Mouse (Mus musculus) lung, postnatal 0 days (tissue): ENCODE results near the gene Nme6. TPM values are rescaled to one million over a fixed set of nuclear protein-coding genes. Genes with fewer than 3 reads are reported as not detected.

ENCODE experiments used
- ATAC-seq: fragments of 200-750 bp; cut with Nextera tagmentation; 2 replicates; pipeline ENCODE4 v1.8.0; 2017; ENCODE audit warnings: moderate library complexity
- DNase-seq: peaks from one replicate; pipeline ENCODE4 v3.0.0-alpha.2; 2016; ENCODE audit warnings: low spot score
- H3K27ac ChIP-seq: fragments of 300-500 bp; sonication (generic); 2 replicates; pipeline ENCODE4 v1.5.1; 2014; ENCODE audit warnings: antibody characterized with exemption, mild to moderate bottlenecking, low read length, mixed read lengths
- H3K27me3 ChIP-seq: fragments of 300-500 bp; sonication (generic); replicated peaks from 2 replicates; pipeline ENCODE4 v1.6.1; 2014; ENCODE audit warnings: low read length, mixed read lengths; ENCODE audit not compliant: insufficient read depth
- H3K36me3 ChIP-seq: fragments of 300-500 bp; sonication (generic); 2 replicates; pipeline ENCODE4 v1.6.1; 2014; ENCODE audit warnings: low read length, mixed read lengths; ENCODE audit not compliant: insufficient read depth
- H3K4me1 ChIP-seq: fragments of 300-500 bp; sonication (generic); 2 replicates; pipeline ENCODE4 v1.6.1; 2014; ENCODE audit warnings: antibody characterized with exemption, low read depth, low read length, mixed read lengths; ENCODE audit not compliant: insufficient read depth
- H3K4me2 ChIP-seq: fragments of 300-500 bp; sonication (generic); replicated peaks from 2 replicates; pipeline ENCODE4 v1.6.1; 2014; ENCODE audit warnings: low read depth, mild to moderate bottlenecking, low read length, moderate library complexity, mixed read lengths
- H3K4me3 ChIP-seq: fragments of 300-500 bp; sonication (generic); 2 replicates; pipeline ENCODE4 v1.5.1; 2014; ENCODE audit warnings: low read depth, low read length
- H3K9ac ChIP-seq: fragments of 300-500 bp; sonication (generic); replicated peaks from 2 replicates; pipeline ENCODE4 v1.6.1; 2014; ENCODE audit warnings: low read depth, mild to moderate bottlenecking
- H3K9me3 ChIP-seq: fragments of 300-500 bp; sonication (generic); 2 replicates; pipeline ENCODE4 v1.6.1; 2016; ENCODE audit warnings: low read length, mixed read lengths
- CTCF ChIP-seq: IDR thresholded peaks from 2 replicates; pipeline ENCODE4 v1.5.1; 2016; ENCODE audit warnings: antibody characterized with exemption, mild to moderate bottlenecking
- EP300 ChIP-seq: IDR thresholded peaks from 2 replicates; pipeline ENCODE4 v1.6.1; 2016; ENCODE audit warnings: antibody characterized with exemption, mild to moderate bottlenecking, control low read depth
- WGBS: fragments of 180-500 bp; shearing (Covaris S2); extraction: QIAGEN DNeasy Blood & Tissue Kit; methylation state at CpG from one replicate; pipeline ENCODE4 v1.1.7; 2014; 5-methylcytosine and 5-hydroxymethylcytosine counted together
- polyA plus RNA-seq: library from polyadenylated mRNA; unstranded; fragments of >200 nt; fragmentation: Nextera tagmentation; extraction: Ambion mirVana; gene quantifications from 2 replicates; pipeline ENCODE4 v1.2.1, GENCODE M21; 2015

Gene Nme6
- polyA plus RNA-seq, 1 experiment from 2014 or later = 22.3 TPM

GRCm38 (mm10) chr9:109863085-109863484 lies 30.5 kb downstream of the Nme6 start:
- H3K4me3 ChIP-seq = no peak overlapping the region
- H3K9me3 ChIP-seq = no peaks in the 10 kb centered on the region
- H3K27me3 ChIP-seq = no peaks in the 10 kb centered on the region
- no peak overlapping the region; the same call in 1 of the 2 replicates for H3K4me2 ChIP-seq
- no peak overlapping the region for H3K27ac ChIP-seq
- TF ChIP-seq EP300 (no peak), CTCF (no peak)
- H3K36me3 ChIP-seq = no peaks in the 10 kb centered on the region
- no peak for ATAC-seq
- 32% methylated on average over 3 of the region's 3 CpGs for WGBS
- no peak for DNase-seq
- no peaks in the 10 kb centered on the region for H3K4me1 ChIP-seq
- H3K9ac ChIP-seq = no peak overlapping the region

GRCm38 (mm10) chr9:109866218-109866617 lies 33.7 kb downstream of the Nme6 start:
- no peaks in the 10 kb centered on the region for H3K27me3 ChIP-seq
- H3K9ac ChIP-seq = no peak overlapping the region
- no peak for ATAC-seq
- no peak overlapping the region for H3K27ac ChIP-seq
- no peaks in the 10 kb centered on the region for H3K4me1 ChIP-seq
- no peak for DNase-seq
- no peak overlapping the region for H3K4me2 ChIP-seq
- no peaks in the 10 kb centered on the region for H3K9me3 ChIP-seq
- no peak overlapping the region for H3K4me3 ChIP-seq
- TF ChIP-seq CTCF (no peak), EP300 (no peak)
- 46% methylated on average over 2 of the region's 2 CpGs for WGBS
- H3K36me3 ChIP-seq = no peaks in the 10 kb centered on the region

GRCm38 (mm10) chr9:109870983-109871572 lies 38.5 kb downstream of the Nme6 start:
- TF ChIP-seq CTCF (no peak), EP300 (no peak)
- H3K9ac ChIP-seq = no peak overlapping the region
- ATAC-seq (no peak), DNase-seq (no peak)
- H3K9me3 ChIP-seq = no peaks in the 10 kb centered on the region
- no peak overlapping the region for H3K27ac ChIP-seq
- H3K4me2 ChIP-seq = no peak overlapping the region
- no peak overlapping the region for H3K4me3 ChIP-seq
- WGBS = 30% methylated on average over 6 of the region's 6 CpGs
- no peaks in the 10 kb centered on the region for H3K4me1 ChIP-seq
- H3K36me3 ChIP-seq = no peaks in the 10 kb centered on the region
- no peaks in the 10 kb centered on the region for H3K27me3 ChIP-seq

GRCm38 (mm10) chr9:109874797-109875691 lies 42.5 kb downstream of the Nme6 start, which contains the start of gene Cdc25a:
Gene Cdc25a (plus strand): TSS chr9:109875579.
- DNase-seq (peak; percentile 100), ATAC-seq (peak; percentile 95)
- Histone ChIP-seq H3K9ac (peak within 1 kb of the TSS; percentile 61), H3K9me3 (no peaks in the 10 kb centered on the region), H3K4me1 (peaks cover 10% of the 10 kb centered on the region; the same call in 1 of the 2 replicates), H3K4me2 (peak within 1 kb of the TSS; percentile 72), H3K27me3 (no peaks in the 10 kb centered on the region), H3K27ac (peak within 1 kb of the TSS; percentile 80), H3K36me3 (no peaks in the 10 kb centered on the region), H3K4me3 (peak within 1 kb of the TSS; percentile 80)
- peak; percentile 69 for TF ChIP-seq CTCF
- peak; percentile 43; the same call in 1 of the 2 replicates for TF ChIP-seq EP300
- WGBS = 4% methylated on average over 33 of the region's 33 CpGs

GRCm38 (mm10) chr9:109875695-109876601 lies 43.4 kb downstream of the Nme6 start:
- TF ChIP-seq CTCF (no peak), EP300 (no peak)
- Histone ChIP-seq H3K36me3 (0 out of 2 replicates have a peak, but pooled peaks cover 7% of the 10 kb centered on the region), H3K9ac (peak overlapping the region; percentile 61), H3K4me1 (peaks cover 10% of the 10 kb centered on the region; the same call in 1 of the 2 replicates), H3K27me3 (no peaks in the 10 kb centered on the region), H3K9me3 (no peaks in the 10 kb centered on the region), H3K4me3 (peak overlapping the region; percentile 80), H3K27ac (peak overlapping the region; percentile 80), H3K4me2 (peak overlapping the region; percentile 72)
- WGBS = 1% methylated on average over 58 of the region's 76 CpGs
- ATAC-seq (peak; percentile 80), DNase-seq (peak; percentile 70)
